Mouse (Mus musculus) MEL (cell line): ENCODE measurements around the gene Anp32e.

ENCODE experiments used
- MAZ ChIP-seq: IDR thresholded peaks from 2 replicates; pipeline ENCODE4 v1.6.1; 2012; ENCODE audit warnings: low read depth, mild to moderate bottlenecking, inconsistent platforms, low read length, improper control_type of control experiment
- NRF1 ChIP-seq: IDR thresholded peaks from 2 replicates; pipeline ENCODE4 v1.6.1; 2014; ENCODE audit warnings: low read depth, mild to moderate bottlenecking, inconsistent platforms, low read length, improper control_type of control experiment, moderate library complexity; ENCODE audit not compliant: poor library complexity, insufficient read depth, severe bottlenecking
- SMC3 ChIP-seq: IDR thresholded peaks from 2 replicates; pipeline ENCODE4 v1.6.1; 2011; ENCODE audit warnings: low read depth, low read length, improper control_type of control experiment
- ZKSCAN1 ChIP-seq: IDR thresholded peaks from 2 replicates; pipeline ENCODE4 v1.6.1; 2012; ENCODE audit warnings: low read depth, mild to moderate bottlenecking, inconsistent platforms, low read length, improper control_type of control experiment, moderate library complexity

- TF ChIP-seq MAZ (no peak), NRF1 (no peak), SMC3 (no peak), ZKSCAN1 (no peak)
These were observed 59.9 kb downstream of the Anp32e start for GRCm38 (mm10) chr3:95988969-95989368.
